Mouse (Mus musculus) 3T3-L1 (cell line): Measurements from ENCODE around the gene Aass.

Experiments used
- DNase-seq: peaks from one replicate; pipeline ENCODE4 v3.0.0-alpha.2; 2015; ENCODE audit warnings: low read depth, low spot score

Gene Aass

GRCm38 (mm10) chr6:23055734-23056133 is 77.1 kb downstream of the Aass start:
- DNase-seq: no peak

DNA sequence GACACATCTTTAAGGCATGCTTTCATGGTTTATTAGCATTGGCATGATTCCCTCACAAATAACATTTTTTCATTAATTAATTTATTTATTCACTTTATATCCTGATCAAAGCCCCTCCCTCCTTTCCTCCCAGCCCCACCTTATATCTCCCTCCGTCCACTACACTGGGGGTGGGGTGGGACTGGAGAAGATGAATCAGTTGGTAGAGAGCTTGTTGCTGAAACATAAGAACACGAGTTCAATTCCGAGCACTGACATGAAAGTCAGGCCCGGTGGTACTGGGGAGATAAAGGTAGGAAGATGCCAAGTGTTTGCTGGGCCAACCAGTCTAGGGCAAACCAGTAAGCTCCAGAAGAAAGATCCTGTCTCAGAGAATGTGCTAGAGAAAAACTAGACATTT is 84.0 kb downstream of the Aass start:
- DNase-seq: no peak

GRCm38 (mm10) chr6:23028251-23028650 is 104.5 kb downstream of the Aass start:
- no peak for DNase-seq
